ENCODE assay signal across 9 mouse cellular contexts in the genomic region with DNA sequence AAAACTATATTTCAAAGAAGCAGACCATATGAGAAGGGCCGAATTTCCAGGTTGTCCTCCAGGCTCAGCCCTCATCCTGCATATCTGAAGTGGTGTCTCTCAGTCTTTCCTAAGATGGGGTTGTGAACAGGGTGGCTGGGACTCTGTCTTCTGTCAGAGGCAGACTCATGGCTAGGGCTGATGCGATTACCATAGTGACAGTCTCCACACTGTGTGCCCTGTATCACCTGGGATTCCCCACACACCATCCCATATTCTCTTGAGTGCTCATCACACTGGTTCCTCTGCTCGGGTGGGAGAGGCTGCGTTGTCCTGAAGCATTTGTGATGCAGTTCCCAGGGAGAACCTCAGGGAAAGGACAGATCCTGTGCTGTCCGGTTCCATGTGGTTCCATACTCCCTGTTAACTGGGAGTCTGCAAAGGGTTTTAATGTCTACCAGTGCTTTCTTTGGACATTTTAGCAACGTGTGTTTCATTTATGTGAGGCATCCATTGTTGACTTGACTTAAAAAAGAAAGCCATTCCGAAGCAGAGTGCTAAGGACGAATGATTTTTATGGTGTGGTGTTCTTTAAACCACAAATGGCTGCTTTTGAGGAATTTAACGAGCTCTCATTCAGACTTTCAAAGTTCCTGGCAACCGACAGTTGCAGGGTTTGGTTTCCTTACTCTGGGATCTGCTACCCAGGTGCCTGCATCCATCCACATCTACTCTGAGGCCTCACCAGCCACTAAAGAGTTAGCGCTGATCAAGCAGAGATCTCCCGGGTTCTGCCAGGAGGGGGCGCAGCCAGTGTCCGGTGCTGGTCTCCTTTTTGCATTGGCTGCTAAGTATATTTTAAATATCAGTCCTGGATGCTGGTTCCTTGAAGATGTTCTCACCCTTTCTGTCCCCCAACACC. TPM values are rescaled to one million over a fixed set of nuclear protein-coding genes. Genes with fewer than 3 reads are reported as not detected.
DNase-seq lines count a peak whose midpoint lies in the region; ATAC-seq and TF ChIP-seq lines count a peak whose summit lies in the region.
"Had no signal": no experiment of that assay in that cellular context is flagged by ENCODE, and none has a peak within 500 bp of the region (broad histone marks: within the 10 kb centered on the region; RNA-seq: fewer than 3 reads in every experiment).

No protein-coding gene starts in this region.

- no peaks in the 10 kb centered on the region for H3K27me3 ChIP-seq in hindbrain, postnatal 0 days (ENCODE audit: insufficient read depth, low read length)
- no peaks in the 10 kb centered on the region for H3K27me3 ChIP-seq in hindbrain, embryonic 13.5 days
- H3K27me3 ChIP-seq: embryonic facial prominence, embryonic 12.5 days had no signal

- no peak overlapping the region for H3K9ac ChIP-seq in hindbrain, postnatal 0 days (replicated peaks; ENCODE audit: low read length)
- no peak overlapping the region for H3K9ac ChIP-seq in hindbrain, embryonic 13.5 days
- H3K9ac ChIP-seq: embryonic facial prominence, embryonic 12.5 days had no signal

- H3K4me3 ChIP-seq in hindbrain, postnatal 0 days (ENCODE audit: low read length) = no peak overlapping the region
- H3K4me3 ChIP-seq in hindbrain, embryonic 13.5 days = no peak overlapping the region
- H3K4me3 ChIP-seq: embryonic facial prominence, embryonic 12.5 days had no signal

- H3K36me3 ChIP-seq in hindbrain, postnatal 0 days (ENCODE audit: insufficient read depth, low read length) = no peaks in the 10 kb centered on the region
- H3K36me3 ChIP-seq in hindbrain, embryonic 13.5 days = no peaks in the 10 kb centered on the region
- H3K36me3 ChIP-seq: embryonic facial prominence, embryonic 12.5 days had no signal

- ATAC-seq in hindbrain, postnatal 0 days = no peak
- ATAC-seq in hindbrain, embryonic 13.5 days (ENCODE audit: low FRiP score) = no peak
- peak; percentile 60; the same call in 1 of the 2 replicates for ATAC-seq in neutrophil, adult 5-6 weeks (ENCODE audit: extremely low read depth, insufficient number of reproducible peaks, low FRiP score, poor library complexity, severe bottlenecking)
- ATAC-seq in inflammation-experienced regulatory T-cells, adult 6 months = no peak

- 50% methylated on average over 14 of the region's 14 CpGs for WGBS in hindbrain, postnatal 0 days
- 56% methylated on average over 14 of the region's 14 CpGs for WGBS in hindbrain, embryonic 13.5 days

- peak; percentile 33 for DNase-seq in hindbrain, postnatal 0 days (ENCODE audit: low spot score)
- peak; percentile 4 for DNase-seq in 416B (ENCODE audit: low read depth)
- DNase-seq in Muller cell, postnatal 12 days (ENCODE audit: inconsistent ontology term) = peak; percentile 48
- peak; percentile 63 to 78 for DNase-seq in cerebellum, postnatal 25 days
- peak; percentile 48 for DNase-seq in left cerebral cortex, postnatal 4 days

- peak; percentile 62 for TF ChIP-seq CTCF in hindbrain, postnatal 0 days (IDR thresholded peaks at IDR 0.05; ENCODE audit: low read depth)

- no peaks in the 10 kb centered on the region for H3K4me1 ChIP-seq in hindbrain, postnatal 0 days (ENCODE audit: insufficient read depth, low read length)
- no peaks in the 10 kb centered on the region for H3K4me1 ChIP-seq in hindbrain, embryonic 13.5 days (replicated peaks)
- H3K4me1 ChIP-seq: embryonic facial prominence, embryonic 12.5 days had no signal

- no peaks in the 10 kb centered on the region for H3K9me3 ChIP-seq in hindbrain, postnatal 0 days (ENCODE audit: low read length)
- H3K9me3 ChIP-seq in hindbrain, embryonic 13.5 days = no peaks in the 10 kb centered on the region
- H3K9me3 ChIP-seq: embryonic facial prominence, embryonic 12.5 days had no signal

- intact Hi-C loops in left cerebral cortex, postnatal 4 days (cut with DNase I) = no loop called here

- no peak overlapping the region for H3K27ac ChIP-seq in hindbrain, postnatal 0 days
- no peak overlapping the region for H3K27ac ChIP-seq in hindbrain, embryonic 13.5 days
- H3K27ac ChIP-seq: embryonic facial prominence, embryonic 12.5 days had no signal

- no peak overlapping the region for H3K4me2 ChIP-seq in hindbrain, postnatal 0 days (ENCODE audit: low read depth, low read length)
- H3K4me2 ChIP-seq in hindbrain, embryonic 13.5 days = no peak overlapping the region
- H3K4me2 ChIP-seq: embryonic facial prominence, embryonic 12.5 days had no signal

RNA-seq across cellular contexts. Expression of gene Tmem150c, which starts 7.2 kb away (rescaled TPM):
- total RNA-seq in hindbrain, postnatal 0 days (2014; rRNA removed) = 48.6 and 59.5 TPM in 2 replicates
- 32.7 and 33.5 TPM in 2 replicates for polyA plus RNA-seq in hindbrain, postnatal 0 days (2015; fragmentation: Nextera tagmentation; extraction: Ambion mirVana)
- 19.4 and 19.6 TPM in 2 replicates for polyA plus RNA-seq in hindbrain, embryonic 13.5 days (2015; fragmentation: Nextera tagmentation; extraction: Ambion mirVana)
- 100 to 1,000 TPM; 101 to 108 TPM for total RNA-seq in left cerebral cortex, postnatal 4 days (2021)
- total RNA-seq in neutrophil, adult 5-6 weeks (2017) = not detected in 2 replicates
- not detected for polyA plus RNA-seq in inflammation-experienced regulatory T-cells, adult 6 months (2017; shearing (Covaris generic))

Comparison
In these comparisons a context has a peak if more than half of its experiments do, and no peak if none do; other contexts are left out.
1. DNase-seq: peak in every context shown above with its lines; median percentile 70 in cerebellum, postnatal 25 days; 48 in Muller cell, postnatal 12 days; 48 in left cerebral cortex, postnatal 4 days; 33 in hindbrain, postnatal 0 days; 4 in 416B.
2. RNA of gene Tmem150c, which starts 7.2 kb away (total RNA-seq): 101 to 108 TPM in left cerebral cortex, postnatal 4 days and 48.6 to 59.5 TPM in hindbrain, postnatal 0 days; not detected in neutrophil, adult 5-6 weeks; every median in the first group is over 10 times any median in the second.